Mouse (Mus musculus): ENCODE data around the gene Dnaic2.

Gene Dnaic2

DNA sequence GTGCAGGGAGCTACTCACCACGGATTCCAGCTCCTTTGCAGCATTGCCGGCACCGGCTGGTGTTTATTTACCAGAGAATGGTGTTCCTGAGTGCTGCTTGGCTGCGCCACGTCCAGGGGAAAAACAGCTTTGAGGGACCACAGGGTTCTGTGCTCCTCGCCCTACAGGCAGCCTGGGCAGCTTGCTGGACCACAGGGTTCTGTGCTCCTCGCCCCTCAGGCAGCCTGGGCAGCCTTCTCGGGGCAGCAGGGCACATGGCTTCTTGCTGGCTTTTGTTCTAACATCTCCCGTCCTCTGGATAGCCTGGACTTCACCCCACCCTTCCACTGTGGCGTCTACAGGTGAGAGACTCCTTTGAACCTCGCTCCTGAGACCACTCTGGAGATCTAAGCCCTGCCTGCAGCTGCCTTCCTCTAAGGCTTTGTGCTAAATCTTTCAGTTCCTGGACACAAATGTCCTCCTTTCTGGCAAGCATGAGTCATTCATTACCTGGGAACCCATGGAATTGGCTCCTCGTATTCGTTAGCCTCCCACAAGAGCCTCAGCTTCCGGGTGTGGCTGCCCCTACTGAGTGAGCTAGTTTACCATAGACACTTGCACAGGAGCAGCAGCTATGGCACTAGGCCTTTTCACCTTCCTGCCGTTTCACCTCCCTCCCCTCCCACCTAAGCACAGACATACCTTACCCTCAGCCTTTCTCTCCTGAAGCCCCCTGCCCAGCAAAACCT, 75.5 kb downstream of the Dnaic2 start:
- DNase-seq = peak; percentile 43 to 44

DNA sequence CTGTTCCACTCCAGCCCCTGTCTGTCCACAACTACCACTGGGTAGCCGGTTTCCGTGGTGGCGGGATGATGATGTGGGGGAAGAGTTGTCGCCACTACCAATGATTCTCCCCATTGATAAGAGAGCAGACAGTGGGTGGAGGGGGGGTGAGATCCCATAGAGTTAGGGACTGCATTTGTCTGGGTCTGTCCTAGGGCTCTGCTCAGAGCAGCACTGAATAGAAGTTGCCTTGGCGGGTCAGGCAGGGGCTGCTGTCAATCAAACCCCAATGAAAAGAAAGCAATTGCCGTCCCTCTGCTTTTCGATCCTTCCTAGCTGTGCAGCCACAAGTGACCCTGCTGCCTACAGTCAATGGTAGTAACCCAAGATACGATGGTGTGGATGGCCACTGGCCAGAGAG, 76.8 kb downstream of the Dnaic2 start:
- peak in 1 of 2 experiments; percentile 28 for DNase-seq

DNA sequence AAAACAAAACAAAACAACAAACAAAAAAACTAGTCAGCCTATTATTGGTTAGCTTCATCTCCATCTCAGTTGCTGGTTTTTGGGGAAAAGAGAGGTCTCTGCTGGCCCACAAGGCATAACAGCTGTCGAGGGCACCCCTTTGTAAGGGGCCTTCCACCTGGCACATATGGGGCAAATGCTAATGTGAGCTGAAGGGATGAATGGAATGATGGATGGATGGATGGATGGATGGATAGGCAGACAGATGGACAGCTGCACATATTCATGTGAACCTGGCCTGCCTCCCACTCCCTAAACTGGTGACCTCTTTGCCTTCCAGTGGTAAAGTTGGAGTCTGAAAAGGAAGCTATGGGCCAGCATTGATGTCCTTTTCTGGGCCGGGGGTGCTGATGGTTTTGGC, 79.8 kb downstream of the Dnaic2 start:
- DNase-seq = no peak

Data from cerebellum, postnatal 25 days (tissue).